Mouse (Mus musculus): Measurements from ENCODE around the gene 4931440F15Rik.
"Not testable (repeated sequence)": the region's sequence is repeated elsewhere in the genome, so short reads cannot be mapped to it uniquely, and the experiment has no call there.

The 4931440F15Rik gene

DNA sequence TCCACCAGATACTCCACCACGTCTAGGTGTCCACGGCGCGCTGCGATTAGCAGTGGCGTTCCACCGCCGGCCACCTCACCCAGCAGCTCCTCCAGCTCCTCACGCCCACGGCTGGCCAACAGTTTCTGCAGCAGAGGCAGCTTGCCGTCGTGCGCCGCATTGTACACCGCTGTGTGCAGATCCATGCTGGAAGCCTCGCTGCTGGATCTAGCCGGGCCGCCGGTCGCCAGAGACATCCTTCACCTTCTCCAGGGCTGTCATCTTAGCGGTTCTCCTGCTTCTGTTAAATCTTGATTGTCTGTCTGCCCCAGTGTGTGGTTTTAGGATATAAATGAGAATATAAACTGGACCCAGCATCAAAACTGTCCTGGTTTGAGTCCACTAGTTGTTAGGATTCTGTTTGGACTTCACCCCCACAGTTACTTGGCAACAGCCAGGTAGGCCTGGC, at the start of gene 4931440F15Rik:
4931440F15Rik (minus strand) TSS at position 398 of the 448 bp plus-strand sequence.
- in situ Hi-C loops (cut with MboI; ENCODE audit: unreplicated experiment in 2 of 2): not testable (repeated sequence)

DNA sequence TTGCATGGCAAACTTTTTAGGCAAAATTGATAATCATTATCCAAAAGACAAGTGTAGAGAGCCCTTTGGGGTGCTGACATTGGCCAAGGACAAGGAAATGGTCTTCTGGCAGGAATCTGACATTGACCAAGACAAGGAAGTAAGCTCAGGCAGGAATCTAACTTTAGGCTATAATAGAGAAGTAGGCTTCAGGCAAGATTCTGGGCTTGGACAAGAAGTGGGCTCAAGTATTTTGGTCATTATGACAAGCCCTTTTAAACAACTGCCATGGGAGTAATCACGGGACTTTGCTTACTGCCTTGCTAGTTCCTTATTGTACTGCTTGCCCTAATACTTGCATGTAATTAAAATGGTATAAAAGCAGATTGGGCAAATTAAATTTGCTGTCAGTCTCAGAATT, 49.3 kb upstream of the 4931440F15Rik start:
- in situ Hi-C loops (cut with MboI; ENCODE audit: unreplicated experiment in 2 of 2): loop anchor here in 1 of 2 experiments (25.0 kb wide), 2 partner anchors 312 to 338 kb away; no protein-coding TSS in a partner anchor

DNA sequence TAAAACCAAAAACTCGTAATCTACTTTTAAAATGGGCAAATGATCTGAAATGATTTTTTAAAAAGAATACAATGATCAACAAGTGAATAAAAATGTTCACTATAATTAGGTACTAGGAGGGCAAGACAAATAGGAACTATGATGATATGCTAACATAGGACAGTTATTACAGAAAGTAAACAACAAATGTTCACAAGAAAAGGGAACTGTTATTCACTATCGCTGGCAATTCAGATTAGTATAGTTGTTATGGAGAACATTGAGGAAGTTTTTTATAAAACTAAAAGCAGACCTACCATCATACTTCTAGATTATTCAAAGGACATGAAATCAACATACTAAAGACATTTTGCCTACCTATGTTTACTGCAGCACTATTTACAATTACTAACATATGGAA, 44.7 kb upstream of the 4931440F15Rik start:
- in situ Hi-C loops (cut with MboI; ENCODE audit: unreplicated experiment in 2 of 2): no loop called here

DNA sequence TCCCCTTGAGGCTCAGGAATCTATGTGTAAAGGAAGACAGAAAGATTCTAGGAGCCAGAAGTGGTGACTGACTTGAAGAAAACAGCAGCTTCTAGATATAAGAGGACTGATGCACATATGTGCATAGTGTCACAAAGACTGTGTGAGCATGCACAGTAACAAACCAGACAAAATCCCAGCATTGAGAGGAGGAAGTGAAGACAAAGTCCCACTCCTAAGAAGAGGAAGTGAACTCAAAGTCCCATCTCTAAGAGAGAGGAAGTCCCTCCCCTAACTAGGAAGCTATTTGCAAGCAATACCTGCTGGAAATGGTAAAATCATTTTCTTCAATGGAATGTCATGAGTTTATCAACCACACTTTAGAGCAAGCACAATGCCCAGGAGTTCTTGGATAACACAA, 38.8 kb upstream of the 4931440F15Rik start:
- in situ Hi-C loops (cut with MboI; ENCODE audit: unreplicated experiment in 2 of 2): loop anchor here in 1 of 2 experiments (5.0 kb wide), 1 partner anchor 358 kb away; no protein-coding TSS in a partner anchor

DNA sequence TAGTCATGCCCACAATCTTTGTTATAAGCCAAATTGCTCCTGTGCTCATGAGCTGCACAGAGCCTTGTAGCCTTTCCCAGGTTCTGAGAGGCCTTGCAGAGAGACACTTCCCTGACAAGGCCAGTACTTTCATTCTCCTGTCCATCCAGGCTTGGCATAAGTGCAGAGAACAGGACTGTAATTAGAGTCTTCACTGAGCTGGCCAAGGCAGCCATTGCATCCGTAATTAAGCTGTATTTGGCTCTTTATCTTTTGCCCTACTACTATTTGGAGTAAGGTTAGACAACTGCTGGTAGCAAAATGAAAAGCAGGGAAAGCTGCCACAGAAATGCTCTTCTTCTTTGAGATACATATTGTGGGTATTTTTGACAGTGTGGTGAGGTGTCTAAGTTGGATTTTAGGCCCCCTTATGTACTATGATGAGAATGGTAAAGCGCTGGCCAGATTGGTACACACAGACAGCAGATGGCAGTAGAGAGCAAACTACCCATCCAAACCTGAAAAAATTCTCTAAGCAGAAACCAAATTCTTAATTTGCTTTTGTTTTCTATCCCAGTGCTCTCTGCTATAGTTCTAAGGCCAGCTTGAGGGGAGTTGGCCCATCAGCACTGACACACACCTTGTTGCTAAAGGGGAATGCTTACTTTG, 36.4 kb upstream of the 4931440F15Rik start:
- in situ Hi-C loops (cut with MboI; ENCODE audit: unreplicated experiment in 2 of 2): loop anchor here in 1 of 2 experiments (5.0 kb wide), 1 partner anchor 360 kb away; no protein-coding TSS in a partner anchor

DNA sequence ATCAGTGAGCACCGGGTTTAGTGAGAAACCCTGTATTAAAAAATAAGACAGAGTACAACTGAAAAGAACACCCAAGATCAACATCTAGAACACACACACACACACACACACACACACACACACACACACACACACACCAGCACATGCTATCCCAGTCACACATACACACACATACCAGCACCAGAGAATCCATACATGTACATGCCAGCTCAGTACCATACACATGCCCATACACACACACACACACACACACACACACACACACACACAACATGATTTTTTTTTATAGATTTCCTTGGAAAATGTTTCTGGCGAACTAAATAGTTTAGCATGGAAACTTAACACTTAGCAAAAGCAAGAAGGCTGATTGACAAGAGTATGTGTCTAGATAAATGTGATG, 35.6 kb upstream of the 4931440F15Rik start:
- in situ Hi-C loops (cut with MboI; ENCODE audit: unreplicated experiment in 2 of 2): loop anchor here in 1 of 2 experiments (5.0 kb wide), 1 partner anchor 361 kb away; no protein-coding TSS in a partner anchor

DNA sequence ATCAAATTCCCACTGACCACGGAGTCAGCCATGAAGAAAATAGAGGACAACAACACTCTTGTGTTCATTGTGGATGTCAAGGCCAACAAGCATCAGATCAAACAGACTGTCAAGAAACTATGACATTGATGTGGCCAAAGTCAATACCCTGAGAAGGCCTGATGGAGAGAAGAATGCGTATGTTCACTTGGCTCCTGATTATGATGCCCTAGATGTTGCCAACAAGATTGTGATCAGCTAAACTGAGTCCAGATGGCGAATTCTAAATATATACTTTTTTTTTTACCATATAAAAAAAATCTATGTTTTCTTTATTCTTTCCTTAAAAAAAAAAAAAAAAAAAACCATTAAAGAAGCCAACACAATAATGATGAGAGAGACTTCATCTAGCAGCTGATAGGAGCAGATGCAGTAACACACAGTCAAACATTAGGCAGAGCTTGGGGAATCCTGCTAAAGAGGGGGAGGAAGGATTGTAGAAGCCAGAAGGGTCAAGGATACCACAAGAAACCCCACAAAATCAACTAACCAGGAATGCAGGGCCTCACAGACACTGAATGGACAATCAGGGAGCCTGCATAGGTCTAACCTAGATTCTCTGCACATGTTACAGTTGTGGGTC, 15.2 kb upstream of the 4931440F15Rik start:
- in situ Hi-C loops (cut with MboI; ENCODE audit: unreplicated experiment in 2 of 2): no loop called here

DNA sequence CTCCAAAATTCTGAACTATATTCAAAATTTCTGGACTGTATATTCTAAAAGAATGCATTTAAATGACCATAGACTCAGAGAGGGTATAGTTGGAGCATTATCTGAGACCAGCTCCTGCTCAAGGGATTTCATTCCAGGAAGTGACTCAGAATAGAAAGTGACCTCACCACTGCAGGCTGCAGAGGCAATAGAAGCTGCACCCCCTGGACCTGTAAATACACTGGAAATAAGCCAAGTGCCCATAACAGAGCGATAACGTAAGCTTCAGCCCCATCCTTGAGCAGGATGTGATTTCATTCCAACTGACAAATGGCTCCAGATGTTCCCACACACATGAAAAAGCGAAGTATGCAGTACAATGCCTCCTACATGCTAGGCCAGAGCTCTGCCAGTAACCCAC, 14.3 kb upstream of the 4931440F15Rik start:
- in situ Hi-C loops (cut with MboI; ENCODE audit: unreplicated experiment in 2 of 2): no loop called here

DNA sequence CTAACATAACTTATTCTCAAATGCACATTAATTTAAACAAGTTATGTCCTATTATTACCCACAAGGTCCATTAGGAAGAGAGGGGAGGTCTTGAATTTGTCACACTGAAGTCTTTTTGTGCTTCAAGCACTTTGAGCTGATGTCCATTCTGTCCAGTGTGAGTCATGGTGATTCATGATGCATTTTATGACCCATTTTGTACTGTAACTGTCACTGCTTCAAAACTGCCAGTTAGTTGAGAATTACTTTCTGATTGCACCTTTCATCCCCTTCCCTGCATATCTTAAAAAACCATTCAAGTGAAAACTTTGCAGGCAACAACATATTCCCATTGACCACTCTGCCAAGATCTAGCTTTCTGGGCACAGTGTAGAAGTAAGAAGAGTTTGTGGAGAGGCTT, 11.6 kb upstream of the 4931440F15Rik start:
- in situ Hi-C loops (cut with MboI; ENCODE audit: unreplicated experiment in 2 of 2): no loop called here

DNA sequence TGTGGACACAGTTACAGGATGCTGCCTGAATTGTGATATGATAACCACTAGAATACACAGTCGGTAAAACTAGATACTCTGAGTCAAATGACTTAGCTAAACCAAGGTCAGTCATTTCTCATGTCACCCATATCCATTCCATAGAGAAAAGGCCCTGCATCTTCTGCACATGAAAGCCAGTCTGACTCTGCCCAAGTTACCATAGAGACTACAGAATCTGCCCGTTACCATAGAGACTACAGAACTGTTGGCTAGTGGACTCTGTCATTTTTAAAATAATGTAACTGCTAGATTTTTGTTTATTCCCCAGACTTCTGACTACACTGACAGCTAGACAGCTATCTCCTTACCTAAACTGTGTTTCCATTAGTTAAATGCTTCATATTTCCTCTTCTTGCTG, 2.3 kb upstream of the 4931440F15Rik start:
- in situ Hi-C loops (cut with MboI; ENCODE audit: unreplicated experiment in 2 of 2): no loop called here

DNA sequence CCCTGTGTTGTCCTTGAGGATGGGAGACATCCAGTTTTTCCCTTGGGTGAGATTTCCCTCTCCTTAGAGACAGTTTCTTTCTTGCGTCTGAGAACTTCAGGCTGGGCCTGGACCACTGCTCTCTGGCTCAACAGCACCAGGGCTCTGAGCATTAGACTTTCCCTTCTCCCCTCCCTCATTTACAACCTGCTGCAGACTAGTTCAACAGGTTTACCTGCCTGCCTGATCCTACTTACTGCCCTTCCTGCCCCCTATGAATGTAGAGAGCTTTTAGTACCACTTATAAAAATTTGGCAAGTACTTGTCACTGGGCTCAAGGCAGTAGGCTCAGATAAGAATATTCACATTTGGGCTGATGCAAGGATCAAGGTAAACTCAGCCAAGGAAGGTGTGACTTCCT, 533 bp upstream of the 4931440F15Rik start:
- in situ Hi-C loops (cut with MboI; ENCODE audit: unreplicated experiment in 2 of 2): no loop called here

DNA sequence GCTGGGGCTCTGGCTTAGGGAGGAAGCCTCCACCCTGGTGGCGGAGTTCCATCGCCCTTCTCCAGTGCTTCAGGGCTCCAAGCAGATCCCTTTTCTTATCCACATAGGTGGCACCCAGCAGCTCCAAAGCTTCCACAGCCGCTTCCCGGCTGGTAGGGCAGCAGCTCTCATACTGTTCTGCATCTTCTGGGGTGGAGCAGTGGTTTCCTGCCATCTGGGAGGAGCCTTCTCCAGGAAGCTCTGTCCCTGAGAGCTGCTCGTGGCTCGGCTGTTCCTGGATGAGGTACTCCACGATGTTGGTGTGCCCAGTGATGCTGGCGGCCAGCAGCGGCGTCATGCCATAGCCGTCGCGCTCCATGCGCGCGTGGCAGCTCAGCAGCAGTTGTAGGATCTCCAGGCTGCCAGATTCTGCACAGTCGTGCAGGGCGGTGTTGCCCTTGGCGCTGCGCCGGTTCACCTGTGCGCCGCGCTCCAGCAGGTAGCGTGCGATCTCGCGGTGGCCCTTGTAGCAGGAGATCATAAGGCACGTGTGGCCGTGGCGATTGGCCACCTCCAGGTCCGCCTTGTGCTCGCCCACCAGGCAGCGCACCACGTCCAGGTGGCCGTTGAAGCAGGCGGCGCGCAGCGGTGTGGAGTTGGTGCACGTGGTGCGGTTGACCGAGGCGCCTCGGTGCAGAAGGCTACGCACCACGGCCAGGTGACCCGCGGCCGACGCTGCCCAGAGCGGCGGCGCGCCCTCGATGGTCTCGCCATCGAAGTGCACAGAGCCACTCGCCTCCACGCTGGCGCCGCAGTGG, 796 bp downstream of the 4931440F15Rik start:
- in situ Hi-C loops (cut with MboI; ENCODE audit: unreplicated experiment in 2 of 2): not testable (repeated sequence)

DNA sequence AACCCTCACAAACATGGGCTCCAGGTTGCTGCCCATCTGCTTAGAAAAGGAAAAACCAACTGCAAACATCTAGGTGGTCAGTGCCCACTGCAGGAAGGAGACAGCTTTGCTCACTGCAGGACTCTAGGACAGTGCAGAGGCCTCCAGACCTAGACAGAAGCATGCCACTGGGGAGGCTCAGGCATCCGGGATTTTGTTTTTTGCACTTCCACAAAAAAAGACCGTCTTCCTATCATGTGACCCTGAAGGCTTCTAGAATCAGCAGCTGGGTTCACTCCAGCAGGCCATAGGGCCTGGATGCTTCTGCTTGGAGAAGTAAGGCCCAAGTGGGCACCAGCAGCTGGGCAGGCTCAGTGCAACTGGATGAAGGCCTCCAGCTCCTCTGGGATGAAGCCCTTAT, 2.3 kb downstream of the 4931440F15Rik start:
- in situ Hi-C loops (cut with MboI; ENCODE audit: unreplicated experiment in 2 of 2): no loop called here

DNA sequence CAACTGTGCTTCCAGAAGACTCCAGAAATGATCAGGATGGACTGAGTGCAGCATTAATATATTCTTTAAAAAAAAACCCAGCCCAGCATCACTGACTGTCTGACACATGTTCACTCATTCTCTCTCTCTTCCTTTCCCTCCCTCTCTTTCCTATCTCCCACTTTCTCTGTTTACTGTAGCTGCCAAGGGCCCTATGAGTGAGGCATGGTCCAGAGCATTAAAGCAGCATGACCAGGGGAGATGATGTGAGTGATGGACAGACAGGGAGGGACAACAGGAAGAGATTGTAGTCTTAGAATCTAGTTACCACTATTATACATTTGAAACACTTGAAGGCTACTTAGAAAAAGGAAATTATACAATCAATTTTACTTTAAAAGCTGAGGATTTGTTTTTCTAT, 9.8 kb downstream of the 4931440F15Rik start:
- in situ Hi-C loops (cut with MboI; ENCODE audit: unreplicated experiment in 2 of 2): no loop called here

DNA sequence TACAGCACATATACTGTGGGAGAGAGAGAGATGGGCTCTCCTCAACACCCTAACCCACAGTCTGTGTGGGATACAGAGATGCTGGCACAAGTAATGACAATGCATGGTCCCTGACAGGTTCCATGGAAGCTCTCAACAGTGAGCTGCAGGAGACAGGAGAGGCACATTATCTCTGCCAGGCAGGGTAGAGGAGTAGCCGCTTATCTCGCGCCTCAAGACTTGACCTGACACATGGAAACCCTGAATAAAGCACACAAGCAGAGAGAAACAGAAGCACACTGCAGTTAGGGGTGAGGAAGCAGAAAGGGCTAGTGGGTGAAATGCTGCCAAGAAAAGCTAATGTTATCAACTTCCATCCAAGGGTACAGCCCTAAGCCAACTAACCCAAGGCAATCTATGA, 10.2 kb downstream of the 4931440F15Rik start:
- in situ Hi-C loops (cut with MboI; ENCODE audit: unreplicated experiment in 2 of 2): no loop called here

DNA sequence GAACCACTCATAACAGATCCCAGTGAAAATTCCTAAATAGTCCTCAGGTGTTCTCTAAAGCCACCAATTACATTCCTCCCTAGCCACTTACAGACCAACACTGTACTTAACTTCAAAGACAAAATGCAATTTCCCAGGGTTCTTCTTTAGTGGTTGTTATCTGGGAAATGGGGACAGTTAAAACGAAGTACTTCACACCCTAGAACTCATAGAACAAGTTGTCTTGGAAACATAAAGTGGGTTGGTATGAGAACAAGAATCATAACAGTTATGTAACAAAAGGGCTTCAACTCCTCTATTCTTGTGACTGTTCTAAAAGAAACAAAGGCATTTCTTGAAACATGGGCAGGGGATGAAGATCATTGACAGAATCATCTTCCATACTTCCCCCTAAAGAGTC, 12.2 kb downstream of the 4931440F15Rik start:
- in situ Hi-C loops (cut with MboI; ENCODE audit: unreplicated experiment in 2 of 2): no loop called here

DNA sequence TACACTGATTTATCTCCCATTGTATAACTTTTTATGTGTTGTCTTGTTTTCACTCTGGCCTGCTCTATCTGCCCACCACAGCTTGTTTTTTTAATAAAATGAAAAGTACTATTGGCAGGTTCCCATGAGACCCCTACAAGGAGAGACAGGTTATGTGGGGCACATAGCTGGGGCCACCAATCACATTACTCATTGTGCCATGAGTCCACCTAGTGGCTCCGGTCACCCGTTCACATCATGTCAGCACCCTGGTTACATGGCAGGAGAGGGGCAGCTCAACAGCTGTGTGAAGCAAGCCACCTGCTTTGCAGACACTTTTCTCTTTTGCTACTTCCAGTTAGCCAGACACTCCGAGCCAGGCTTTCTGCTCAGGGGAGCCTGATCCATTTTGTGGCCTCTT, 13.0 kb downstream of the 4931440F15Rik start:
- in situ Hi-C loops (cut with MboI; ENCODE audit: unreplicated experiment in 2 of 2): no loop called here

DNA sequence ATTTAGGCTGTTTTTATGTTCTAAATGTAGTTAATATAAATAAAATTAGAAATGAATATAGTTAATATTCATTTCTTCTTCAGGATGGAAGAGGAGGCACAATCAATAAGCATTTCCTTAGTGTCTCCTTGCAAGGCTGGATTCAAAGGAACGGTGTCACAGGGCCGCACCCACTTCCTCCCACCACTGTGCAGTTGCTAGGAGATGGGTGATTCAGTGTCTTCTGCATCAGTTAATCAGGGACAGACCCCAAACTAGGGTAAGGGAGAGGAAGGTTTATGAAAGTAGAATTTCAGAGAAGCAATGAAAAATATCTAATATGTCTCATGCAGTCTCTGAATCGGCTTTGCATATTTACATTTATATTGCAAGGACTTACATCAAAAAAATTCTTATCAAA, 15.1 kb downstream of the 4931440F15Rik start:
- in situ Hi-C loops (cut with MboI; ENCODE audit: unreplicated experiment in 2 of 2): no loop called here

DNA sequence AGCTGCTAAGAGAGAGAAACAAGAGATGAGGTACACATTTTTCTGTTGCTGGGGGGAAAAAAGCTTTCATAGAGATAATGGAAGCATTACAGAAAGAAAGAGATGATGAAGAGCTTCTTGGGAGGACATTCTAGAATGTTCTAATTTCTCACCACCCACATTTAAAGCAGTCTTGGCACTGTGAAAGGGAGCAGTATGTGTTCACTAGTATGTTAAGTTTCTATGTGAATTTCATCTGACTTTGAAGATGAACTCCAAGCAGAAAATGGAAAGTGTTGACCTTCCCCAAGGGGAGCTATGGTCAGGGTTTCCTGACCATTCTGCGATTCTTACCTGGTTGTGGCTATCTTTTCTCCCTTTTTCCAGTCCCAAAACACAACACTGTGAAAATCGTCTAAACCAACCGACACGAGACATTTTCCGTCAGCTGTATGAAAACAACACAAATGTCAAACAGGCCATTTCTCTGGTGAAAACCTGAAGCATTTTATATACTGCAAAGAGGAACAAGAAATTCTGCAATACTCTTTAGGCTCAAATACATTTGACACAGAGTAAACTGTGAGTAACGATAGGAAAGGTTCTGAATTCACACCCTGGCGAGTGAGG, 16.4 kb downstream of the 4931440F15Rik start:
- in situ Hi-C loops (cut with MboI; ENCODE audit: unreplicated experiment in 2 of 2): no loop called here

DNA sequence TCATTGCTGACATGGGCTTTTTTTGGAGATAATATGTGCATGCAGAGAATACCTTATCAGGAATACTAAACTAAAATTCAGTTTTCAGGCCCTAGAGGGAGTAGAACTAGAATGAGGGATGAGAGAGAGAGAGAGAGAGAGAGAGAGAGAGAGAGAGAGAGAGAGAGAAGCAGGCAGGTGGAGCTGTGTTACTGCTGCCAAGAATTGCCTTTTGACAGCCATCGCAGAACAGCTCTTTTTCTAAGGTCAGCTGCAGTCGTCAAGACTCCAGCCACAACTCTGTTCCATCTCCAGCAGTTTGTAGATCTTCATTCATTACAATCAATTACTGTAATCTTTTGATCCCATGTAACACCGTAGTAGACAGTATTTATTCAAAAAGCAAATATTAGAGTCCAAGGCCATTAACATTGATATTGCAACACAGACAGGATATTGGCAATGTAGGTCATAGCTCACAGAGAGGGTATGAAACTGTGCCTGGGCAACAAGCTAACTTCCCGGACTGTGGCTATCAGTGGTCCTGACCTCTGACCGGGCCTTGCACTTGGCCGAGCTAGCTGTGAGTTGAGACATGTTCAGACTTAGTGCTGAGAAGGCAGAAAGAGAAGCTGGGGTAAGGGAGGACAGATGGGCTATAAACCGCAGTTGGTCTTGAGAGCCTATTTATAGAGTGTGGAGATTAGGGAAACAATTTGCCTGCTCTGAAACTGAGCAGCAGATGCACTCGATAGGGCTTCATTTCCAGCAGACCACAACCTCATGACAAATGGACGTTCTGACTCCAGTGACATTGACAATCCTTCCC, 17.1 kb downstream of the 4931440F15Rik start:
- in situ Hi-C loops (cut with MboI; ENCODE audit: unreplicated experiment in 2 of 2): no loop called here
